8 mouse cellular contexts compared by ENCODE assay signal in genomic region chr1:165642780-165643311, GRCm38 (mm10). TPM values are rescaled to one million over a fixed set of nuclear protein-coding genes. Genes with fewer than 3 reads are reported as not detected.
A peak's percentile ranks its signal among the peaks of the same experiment; 100 is the strongest.
DNase-seq lines count a peak whose midpoint lies in the region; ATAC-seq and TF ChIP-seq lines count a peak whose summit lies in the region.

No protein-coding gene starts in this region.

- WGBS in intestine, postnatal 0 days, result 0% methylated on average over 16 of the region's 16 CpGs

- H3K36me3 ChIP-seq in intestine, postnatal 0 days (ENCODE audit: control insufficient read depth, insufficient read depth), result no peaks in the 10 kb centered on the region

- no peaks in the 10 kb centered on the region for H3K9me3 ChIP-seq in intestine, postnatal 0 days (ENCODE audit: control insufficient read depth)

- ATAC-seq in intestine, postnatal 0 days, result peak; percentile 44

- peak overlapping the region; percentile 76 for H3K4me2 ChIP-seq in intestine, postnatal 0 days (replicated peaks; ENCODE audit: low read depth)

- no peak for TF ChIP-seq CTCF in intestine, postnatal 0 days (IDR thresholded peaks at IDR 0.05; ENCODE audit: low read depth)

- H3K27ac ChIP-seq in intestine, postnatal 0 days (ENCODE audit: low read depth, low read length), result peak overlapping the region; percentile 95

- peak overlapping the region; percentile 91 for H3K9ac ChIP-seq in intestine, postnatal 0 days (ENCODE audit: low read depth, low read length)

- no peaks in the 10 kb centered on the region for H3K4me1 ChIP-seq in intestine, postnatal 0 days (replicated peaks; ENCODE audit: control insufficient read depth, insufficient read depth, low read length)

- intact Hi-C loops in gastrocnemius, postnatal 14 days (cut with DNase I; ENCODE audit: low total_unique reads), result no loop called here

- H3K27me3 ChIP-seq in intestine, postnatal 0 days (replicated peaks; ENCODE audit: control insufficient read depth, insufficient read depth, low read length), result no peaks in the 10 kb centered on the region

- peak; percentile 45 to 55 for DNase-seq in lung, adult 18-20 months
- no peak for DNase-seq in lung, postnatal 25 days (ENCODE audit: low spot score)
- DNase-seq in cerebellum, postnatal 36 days, result peak; percentile 69 to 75
- peak; percentile 59 for DNase-seq in gastrocnemius, postnatal 14 days
- DNase-seq in liver, result peak; percentile 41
- peak; percentile 49 for DNase-seq in naive thymus-derived CD4-positive, alpha-beta T cell, adult 2 months (ENCODE audit: low read depth)
- no peak for DNase-seq in urinary bladder, postnatal 10 days (ENCODE audit: low spot score)

- H3K4me3 ChIP-seq in intestine, postnatal 0 days (ENCODE audit: low read depth, low read length), result peak overlapping the region; percentile 74

RNA-seq across cellular contexts. Expression of gene Mpzl1, which starts 8.5 kb away (rescaled TPM):
- 10 to 100 TPM; 23.8 to 25.6 TPM for total RNA-seq in gastrocnemius, postnatal 14 days (2021)
- polyA plus RNA-seq in intestine, postnatal 0 days (2015; fragmentation: Nextera tagmentation; extraction: Ambion mirVana), result 53.3 and 56.3 TPM in 2 replicates

Comparison
In these comparisons a context has a peak if more than half of its experiments do, and no peak if none do; other contexts are left out.
1. DNase-seq: peak in lung, adult 18-20 months (2 of 2), cerebellum, postnatal 36 days (2 of 2), gastrocnemius, postnatal 14 days (single experiment), liver (single experiment) and naive thymus-derived CD4-positive, alpha-beta T cell, adult 2 months (single experiment); none in lung, postnatal 25 days (single experiment) and urinary bladder, postnatal 10 days (single experiment).